Mouse (Mus musculus) forebrain, embryonic 11.5 days (tissue): ENCODE measurements around the gene Nfatc2ip. TPM values are rescaled to one million over a fixed set of nuclear protein-coding genes. Genes with fewer than 3 reads are reported as not detected.

Source experiments
- microRNA-seq: library from miRNA; unstranded; fragments of <30 nt; microRNA quantifications from one replicate; pipeline ENCODE4, GENCODE M21; 2016; ENCODE audit not compliant: insufficient number of aligned reads
- polyA plus RNA-seq: library from polyadenylated mRNA; unstranded; fragments of >200 nt; fragmentation: Nextera tagmentation; extraction: Ambion mirVana; gene quantifications from 2 replicates; pipeline ENCODE4 v1.2.1, GENCODE M21; 2014

The Nfatc2ip gene
- polyA plus RNA-seq, 1 experiment from 2014 or later: 3.6 TPM

Small RNA genes lying within 50 kb of the gene (microRNA-seq; reads per million reads assigned to microRNA genes)
- not detected for gene Mir7058

Other genes with a start within 250 kb of the Nfatc2ip start
- 76.4 and 91.6 TPM in 2 replicates for gene Xpo6, start 196.2 kb downstream of the Nfatc2ip start, polyA plus RNA-seq
- gene Sbk1, start 124.1 kb downstream of the Nfatc2ip start, polyA plus RNA-seq: 194 and 214 TPM in 2 replicates
- gene Lat, start 27.2 kb downstream of the Nfatc2ip start, polyA plus RNA-seq: 2.2 and 2.5 TPM in 2 replicates
- gene Spns1, start 19.3 kb downstream of the Nfatc2ip start, polyA plus RNA-seq: 52.4 and 53.9 TPM in 2 replicates
- gene Cd19, start 18.2 kb upstream of the Nfatc2ip start, polyA plus RNA-seq: not detected in 2 replicates
- 23.4 and 24.8 TPM in 2 replicates for gene Rabep2, start 32.0 kb upstream of the Nfatc2ip start, polyA plus RNA-seq
- gene Atp2a1, start 66.4 kb upstream of the Nfatc2ip start, polyA plus RNA-seq: not detected in 2 replicates
- gene Sh2b1, start 78.7 kb upstream of the Nfatc2ip start, polyA plus RNA-seq: 53.5 and 55.6 TPM in 2 replicates
- 138 and 160 TPM in 2 replicates for gene Tufm, start 90.6 kb upstream of the Nfatc2ip start, polyA plus RNA-seq
- gene Atxn2l, start 106.7 kb upstream of the Nfatc2ip start, polyA plus RNA-seq: 81.4 and 81.8 TPM in 2 replicates
- gene Eif3c, start 169.7 kb upstream of the Nfatc2ip start, polyA plus RNA-seq: 175 and 184 TPM in 2 replicates
- gene Apobr, start 188.2 kb upstream of the Nfatc2ip start, polyA plus RNA-seq: 0.69 and 0.77 TPM in 2 replicates
- 22.8 and 23.0 TPM in 2 replicates for gene Cln3, start 189.1 kb upstream of the Nfatc2ip start, polyA plus RNA-seq
- gene Il27, start 198.2 kb upstream of the Nfatc2ip start, polyA plus RNA-seq: not detected in 2 replicates
- 1.6 and 3.2 TPM in 2 replicates for gene Nupr1, start 234.1 kb upstream of the Nfatc2ip start, polyA plus RNA-seq